Mouse (Mus musculus) layer of hippocampus, adult 11-12 months (tissue): ENCODE measurements around the gene Mlf1.

ENCODE experiments used
- DNase-seq: peaks from one replicate; pipeline ENCODE4 v3.0.0; 2022; ENCODE audit warnings: low spot score

The Mlf1 gene

GRCm38 (mm10) chr3:67447143-67447542 lies 73.2 kb downstream of the Mlf1 start:
- DNase-seq = no peak
